ENCODE assay signal across 8 mouse cellular contexts in the genomic region with DNA sequence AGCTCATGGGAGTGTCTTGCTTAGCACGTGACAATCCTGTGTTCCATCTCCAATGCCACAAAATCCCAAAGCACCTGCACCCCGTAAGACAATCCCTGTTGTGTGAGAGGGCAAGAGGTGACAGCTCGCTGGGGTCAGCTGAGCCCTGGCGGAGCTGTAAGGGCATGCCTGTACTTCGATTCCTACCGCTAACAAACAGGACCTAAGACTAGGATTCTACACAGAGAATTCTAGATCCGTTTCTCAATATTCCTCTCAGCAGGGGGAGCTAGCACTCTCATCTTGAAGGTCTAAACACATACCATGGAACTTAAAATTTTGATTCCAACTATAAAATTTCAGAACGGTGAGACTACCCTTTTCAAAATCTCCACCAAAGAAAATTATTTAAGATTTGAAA. TPM values are rescaled to one million over a fixed set of nuclear protein-coding genes. Genes with fewer than 3 reads are reported as not detected.
DNase-seq lines count a peak whose midpoint lies in the region; ATAC-seq and TF ChIP-seq lines count a peak whose summit lies in the region.

No protein-coding gene starts in this region.

- no peak overlapping the region for H3K4me2 ChIP-seq in heart, postnatal 0 days (ENCODE audit: low read depth, low read length)
- peak overlapping the region; percentile 51 for H3K4me2 ChIP-seq in neural tube, embryonic 12.5 days (replicated peaks)

- H3K27ac ChIP-seq in heart, postnatal 0 days (ENCODE audit: low read depth), result no peak overlapping the region
- H3K27ac ChIP-seq in neural tube, embryonic 12.5 days, result no peak overlapping the region

- no peaks in the 10 kb centered on the region for H3K9me3 ChIP-seq in heart, postnatal 0 days (replicated peaks; ENCODE audit: control insufficient read depth, low read length)
- H3K9me3 ChIP-seq in neural tube, embryonic 12.5 days, result no peaks in the 10 kb centered on the region

- H3K4me1 ChIP-seq in heart, postnatal 0 days (ENCODE audit: control insufficient read depth, insufficient read depth), result no peaks in the 10 kb centered on the region; the same call in 1 of the 2 replicates
- H3K4me1 ChIP-seq in neural tube, embryonic 12.5 days, result peaks cover 34% of the 10 kb centered on the region

- peak; percentile 45 for TF ChIP-seq CTCF in heart, postnatal 0 days (IDR thresholded peaks at IDR 0.05; ENCODE audit: low read depth)

- H3K9ac ChIP-seq in heart, postnatal 0 days (replicated peaks; ENCODE audit: low read depth, low read length), result no peak overlapping the region
- H3K9ac ChIP-seq in neural tube, embryonic 12.5 days, result no peak overlapping the region

- no peak for ATAC-seq in heart, postnatal 0 days (ENCODE audit: insufficient read depth, low read depth)
- no peak for ATAC-seq in neural tube, embryonic 12.5 days (ENCODE audit: low FRiP score, low read depth)

- 34% methylated on average over 8 of the region's 8 CpGs for WGBS in heart, postnatal 0 days
- WGBS in neural tube, embryonic 12.5 days, result 8% methylated on average over 8 of the region's 8 CpGs

- no peak overlapping the region for H3K4me3 ChIP-seq in heart, postnatal 0 days (ENCODE audit: low read depth, low read length)
- 0 out of 2 replicates have a peak overlapping the region, but pooled peaks have one; percentile 21 for H3K4me3 ChIP-seq in neural tube, embryonic 12.5 days

- peaks cover 58% of the 10 kb centered on the region for H3K27me3 ChIP-seq in heart, postnatal 0 days (ENCODE audit: control insufficient read depth, insufficient read depth, low read length)
- H3K27me3 ChIP-seq in neural tube, embryonic 12.5 days (replicated peaks), result no peaks in the 10 kb centered on the region

- peak; percentile 65 for DNase-seq in heart, postnatal 0 days (ENCODE audit: low spot score)
- DNase-seq in heart, postnatal 25 days (ENCODE audit: low spot score), result no peak
- DNase-seq in thymus, postnatal 14 days, result peak; percentile 11
- no peak for DNase-seq in thymus, postnatal 25 days
- peak; percentile 58 to 65 for DNase-seq in kidney, adult 8-10 months
- no peak for DNase-seq in left cerebral cortex, postnatal 36 days (ENCODE audit: low spot score in 2 of 2)
- DNase-seq in cerebellum, adult 18-20 months, result no peak

- H3K36me3 ChIP-seq in heart, postnatal 0 days (replicated peaks; ENCODE audit: control insufficient read depth, insufficient read depth, low read length), result no peaks in the 10 kb centered on the region
- H3K36me3 ChIP-seq in neural tube, embryonic 12.5 days, result no peaks in the 10 kb centered on the region

- intact Hi-C loops in heart, postnatal 25 days (cut with DNase I), result loop anchor here (5.0 kb wide), 1 partner anchor 125 kb away; no protein-coding TSS in a partner anchor
- intact Hi-C loops in left cerebral cortex, postnatal 36 days (cut with DNase I), result loop anchor here (5.0 to 10.0 kb wide), 3 partner anchors 128 to 195 kb away; partner anchors contain the start of gene Hoxa1

- no peak for TF ChIP-seq EP300 in heart, postnatal 0 days (IDR thresholded peaks at IDR 0.05; ENCODE audit: low read depth)

RNA-seq across cellular contexts. Expression of gene Skap2, which starts 9.7 kb away (rescaled TPM):
- total RNA-seq in heart, postnatal 0 days (2014; rRNA removed; ENCODE audit: low replicate concordance), result 2.7 and 13.9 TPM in 2 replicates
- 9.2 and 10.7 TPM in 2 replicates for polyA plus RNA-seq in heart, postnatal 0 days (2015; fragmentation: Nextera tagmentation; extraction: Ambion mirVana)
- total RNA-seq in heart, postnatal 25 days (2021), result 1 to 10 TPM; 6.9 to 7.8 TPM
- 57.3 and 60.8 TPM in 2 replicates for polyA plus RNA-seq in neural tube, embryonic 12.5 days (2016; fragmentation: Nextera tagmentation; extraction: Ambion mirVana)
- total RNA-seq in left cerebral cortex, postnatal 36 days (2021), result 10 to 100 TPM in 1 of 2 experiments, 1 to 10 TPM in 1; 8.5 to 10.5 TPM

Comparison
In these comparisons a context has a peak if more than half of its experiments do, and no peak if none do; other contexts are left out.
1. DNase-seq: peak in heart, postnatal 0 days (single experiment), thymus, postnatal 14 days (single experiment) and kidney, adult 8-10 months (2 of 2); none in heart, postnatal 25 days (single experiment), thymus, postnatal 25 days (single experiment), left cerebral cortex, postnatal 36 days (0 of 2) and cerebellum, adult 18-20 months (0 of 2).